ENCODE assay signal across 8 mouse cellular contexts in the genomic region with DNA sequence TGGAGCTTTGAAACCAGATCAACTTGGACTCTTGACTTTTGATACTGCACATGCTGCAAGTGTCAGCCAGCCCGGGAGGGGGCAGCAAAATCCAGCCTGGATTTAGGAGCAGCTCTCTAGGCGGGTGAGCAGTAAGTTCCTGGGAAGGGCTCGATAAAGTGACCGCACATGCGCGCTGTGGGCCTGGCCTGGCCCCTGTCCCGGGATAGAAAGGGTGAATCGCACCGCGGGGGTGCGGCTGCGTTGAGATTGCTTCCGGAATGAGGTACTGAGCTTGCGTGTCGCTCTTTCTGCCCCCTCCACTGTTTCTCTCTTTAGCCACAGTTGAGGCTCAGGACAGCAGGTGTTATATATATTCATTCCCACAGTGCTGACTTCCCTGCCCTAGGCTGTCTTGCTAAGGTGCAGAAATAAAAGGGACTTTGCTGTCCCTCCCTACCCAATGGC. TPM values are rescaled to one million over a fixed set of nuclear protein-coding genes. Genes with fewer than 3 reads are reported as not detected.
DNase-seq lines count a peak whose midpoint lies in the region; ATAC-seq lines count a peak whose summit lies in the region.

No protein-coding gene starts in this region.

- peaks cover 8% of the 10 kb centered on the region for H3K4me1 ChIP-seq in hindbrain, embryonic 15.5 days (replicated peaks)

- H3K9ac ChIP-seq in hindbrain, embryonic 15.5 days = peak overlapping the region; percentile 47

- H3K27ac ChIP-seq in hindbrain, embryonic 15.5 days (replicated peaks) = peak overlapping the region; percentile 53; the same call in 1 of the 2 replicates

- WGBS in hindbrain, embryonic 15.5 days = under 1% methylated on average over 15 of the region's 15 CpGs

- no peaks in the 10 kb centered on the region for H3K9me3 ChIP-seq in hindbrain, embryonic 15.5 days

- peak; percentile 99 for ATAC-seq in hindbrain, embryonic 15.5 days (ENCODE audit: low FRiP score, low read depth)

- H3K4me2 ChIP-seq in hindbrain, embryonic 15.5 days = peak overlapping the region; percentile 76

- H3K36me3 ChIP-seq in hindbrain, embryonic 15.5 days = no peaks in the 10 kb centered on the region

- DNase-seq in NIH3T3 (ENCODE audit: low read depth) = peak; percentile 84
- DNase-seq in cerebellum, postnatal 10 days = peak; percentile 92
- peak; percentile 85 to 88 for DNase-seq in frontal cortex, postnatal 36 days (ENCODE audit: low spot score in 2 of 2)
- DNase-seq in left cerebral cortex, adult 11 months (ENCODE audit: low spot score) = peak; percentile 78
- DNase-seq in lung, postnatal 4 days = peak; percentile 87 to 88
- DNase-seq in right cerebral cortex, adult 18-20 months = peak; percentile 87
- DNase-seq in urinary bladder, postnatal 10 days (ENCODE audit: low spot score) = peak; percentile 66

- peak overlapping the region; percentile 48 for H3K4me3 ChIP-seq in hindbrain, embryonic 15.5 days

- no peaks in the 10 kb centered on the region for H3K27me3 ChIP-seq in hindbrain, embryonic 15.5 days

RNA-seq across cellular contexts. Expression of a gene that starts 52.1 kb away (rescaled TPM):
- polyA plus RNA-seq in hindbrain, embryonic 15.5 days (2015; fragmentation: Nextera tagmentation; extraction: Ambion mirVana) = 19.2 and 20.8 TPM in 2 replicates

Comparison
In these comparisons a context has a peak if more than half of its experiments do, and no peak if none do; other contexts are left out.
1. Peak in every context shown above with its lines: DNase-seq, ATAC-seq, H3K4me3 ChIP-seq and H3K27ac ChIP-seq.